Mouse (Mus musculus) stomach, embryonic 15.5 days (tissue): ENCODE data around the gene Tesk1. TPM values are rescaled to one million over a fixed set of nuclear protein-coding genes. Genes with fewer than 3 reads are reported as not detected.

Source experiments
- ATAC-seq: fragments of 200-750 bp; cut with Nextera tagmentation; 2 replicates; pipeline ENCODE4 v1.8.0; 2017; ENCODE audit warnings: low read depth, moderate number of reproducible peaks, moderate TSS enrichment; ENCODE audit not compliant: insufficient read depth, low FRiP score
- H3K27ac ChIP-seq: fragments of 300-500 bp; sonication (generic); 2 replicates; pipeline ENCODE4 v1.5.1; 2015; ENCODE audit warnings: mild to moderate bottlenecking, inconsistent platforms
- H3K27me3 ChIP-seq: fragments of 300-500 bp; sonication (generic); replicated peaks from 2 replicates; pipeline ENCODE4 v1.6.1; 2015; ENCODE audit warnings: inconsistent platforms
- H3K36me3 ChIP-seq: fragments of 300-500 bp; sonication (generic); 2 replicates; pipeline ENCODE4 v1.6.1; 2015; ENCODE audit warnings: inconsistent platforms
- H3K4me1 ChIP-seq: fragments of 300-500 bp; sonication (generic); 2 replicates; pipeline ENCODE4 v1.6.1; 2015; ENCODE audit warnings: inconsistent platforms
- H3K4me2 ChIP-seq: fragments of 300-500 bp; sonication (generic); 2 replicates; pipeline ENCODE4 v1.6.1; 2015; ENCODE audit warnings: mild to moderate bottlenecking, inconsistent platforms
- H3K4me3 ChIP-seq: fragments of 300-500 bp; sonication (generic); replicated peaks from 2 replicates; pipeline ENCODE4 v1.5.1; 2015; ENCODE audit warnings: inconsistent platforms
- H3K9ac ChIP-seq: fragments of 300-500 bp; sonication (generic); 2 replicates; pipeline ENCODE4 v1.6.1; 2015; ENCODE audit warnings: inconsistent platforms
- H3K9me3 ChIP-seq: fragments of 300-500 bp; sonication (generic); 2 replicates; pipeline ENCODE4 v1.6.1; 2016; ENCODE audit warnings: inconsistent platforms
- WGBS: fragments of 180-500 bp; shearing (Covaris S2); methylation state at CpG from one replicate; pipeline ENCODE4 v1.1.7; 2015; 5-methylcytosine and 5-hydroxymethylcytosine counted together
- polyA plus RNA-seq: library from polyadenylated mRNA; unstranded; fragments of >200 nt; fragmentation: Nextera tagmentation; extraction: Ambion mirVana; gene quantifications from 2 replicates; pipeline ENCODE4 v1.2.1, GENCODE M21; 2015

Gene Tesk1
- polyA plus RNA-seq, 1 experiment from 2014 or later, result 6.2 TPM

GRCm38 (mm10) chr4:43421632-43422240, 20.0 kb upstream of the Tesk1 start:
- Histone ChIP-seq H3K9me3 (no peaks in the 10 kb centered on the region), H3K4me3 (no peak overlapping the region), H3K27me3 (peaks cover 8% of the 10 kb centered on the region), H3K36me3 (peaks cover 32% of the 10 kb centered on the region), H3K27ac (no peak overlapping the region), H3K4me1 (peaks cover 13% of the 10 kb centered on the region), H3K4me2 (no peak overlapping the region), H3K9ac (no peak overlapping the region)
- 73% methylated on average over 28 of the region's 28 CpGs for WGBS
- no peak for ATAC-seq

GRCm38 (mm10) chr4:43423267-43423934, 18.3 kb upstream of the Tesk1 start:
- H3K9ac ChIP-seq, result no peak overlapping the region
- peaks cover 30% of the 10 kb centered on the region for H3K36me3 ChIP-seq
- no peak for ATAC-seq
- H3K9me3 ChIP-seq, result no peaks in the 10 kb centered on the region
- no peak overlapping the region for H3K27ac ChIP-seq
- no peak overlapping the region for H3K4me3 ChIP-seq
- no peak overlapping the region for H3K4me2 ChIP-seq
- WGBS, result 85% methylated on average over 20 of the region's 20 CpGs
- H3K27me3 ChIP-seq, result peaks cover 17% of the 10 kb centered on the region
- H3K4me1 ChIP-seq, result peaks cover 23% of the 10 kb centered on the region

- Histone ChIP-seq H3K27me3 (peaks cover 17% of the 10 kb centered on the region), H3K9me3 (no peaks in the 10 kb centered on the region), H3K27ac (no peak overlapping the region), H3K36me3 (peaks cover 30% of the 10 kb centered on the region), H3K4me3 (no peak overlapping the region), H3K4me1 (peaks cover 29% of the 10 kb centered on the region), H3K4me2 (no peak overlapping the region), H3K9ac (no peak overlapping the region)
- no peak for ATAC-seq
- WGBS, result 76% methylated on average over 9 of the region's 9 CpGs
These were observed 17.7 kb upstream of the Tesk1 start for GRCm38 (mm10) chr4:43424072-43424471.

GRCm38 (mm10) chr4:43425197-43425596, 16.5 kb upstream of the Tesk1 start:
- peaks cover 30% of the 10 kb centered on the region for H3K36me3 ChIP-seq
- peaks cover 28% of the 10 kb centered on the region for H3K4me1 ChIP-seq
- peaks cover 17% of the 10 kb centered on the region for H3K27me3 ChIP-seq
- WGBS, result 41% methylated on average over 14 of the region's 14 CpGs
- no peak overlapping the region for H3K27ac ChIP-seq
- no peak for ATAC-seq
- no peaks in the 10 kb centered on the region for H3K9me3 ChIP-seq
- no peak overlapping the region for H3K9ac ChIP-seq
- peak overlapping the region; percentile 46 for H3K4me2 ChIP-seq
- H3K4me3 ChIP-seq, result peak overlapping the region; percentile 10; the same call in 1 of the 2 replicates

GRCm38 (mm10) chr4:43425648-43426380, 15.9 kb upstream of the Tesk1 start:
- Histone ChIP-seq H3K4me2 (peak overlapping the region; percentile 46), H3K36me3 (peaks cover 30% of the 10 kb centered on the region), H3K9me3 (no peaks in the 10 kb centered on the region), H3K27me3 (peaks cover 17% of the 10 kb centered on the region), H3K4me3 (peak overlapping the region; percentile 10; the same call in 1 of the 2 replicates), H3K9ac (no peak overlapping the region), H3K27ac (no peak overlapping the region), H3K4me1 (peaks cover 28% of the 10 kb centered on the region)
- ATAC-seq, result peak; percentile 50; the same call in 1 of the 2 replicates
- 36% methylated on average over 31 of the region's 31 CpGs for WGBS

- H3K4me3 ChIP-seq, result no peak overlapping the region
- peaks cover 30% of the 10 kb centered on the region for H3K36me3 ChIP-seq
- H3K27ac ChIP-seq, result no peak overlapping the region
- ATAC-seq, result no peak
- no peak overlapping the region for H3K4me2 ChIP-seq
- H3K9ac ChIP-seq, result no peak overlapping the region
- 66% methylated on average over 10 of the region's 10 CpGs for WGBS
- peaks cover 17% of the 10 kb centered on the region for H3K27me3 ChIP-seq
- H3K4me1 ChIP-seq, result peaks cover 28% of the 10 kb centered on the region
- no peaks in the 10 kb centered on the region for H3K9me3 ChIP-seq
These were observed 15.3 kb upstream of the Tesk1 start for GRCm38 (mm10) chr4:43426487-43426886.

GRCm38 (mm10) chr4:43427501-43428179, 14.1 kb upstream of the Tesk1 start:
- no peak overlapping the region for H3K9ac ChIP-seq
- no peak overlapping the region for H3K4me2 ChIP-seq
- H3K9me3 ChIP-seq, result no peaks in the 10 kb centered on the region
- WGBS, result 38% methylated on average over 23 of the region's 23 CpGs
- H3K27ac ChIP-seq, result no peak overlapping the region
- H3K27me3 ChIP-seq, result peaks cover 17% of the 10 kb centered on the region
- H3K4me1 ChIP-seq, result peaks cover 28% of the 10 kb centered on the region
- peaks cover 22% of the 10 kb centered on the region for H3K36me3 ChIP-seq
- ATAC-seq, result no peak
- H3K4me3 ChIP-seq, result no peak overlapping the region

- peaks cover 20% of the 10 kb centered on the region for H3K36me3 ChIP-seq
- H3K27me3 ChIP-seq, result peaks cover 17% of the 10 kb centered on the region
- H3K4me2 ChIP-seq, result no peak overlapping the region
- H3K4me3 ChIP-seq, result no peak overlapping the region
- no peak overlapping the region for H3K27ac ChIP-seq
- WGBS, result 34% methylated on average over 16 of the region's 16 CpGs
- no peak overlapping the region for H3K9ac ChIP-seq
- no peak for ATAC-seq
- H3K9me3 ChIP-seq, result no peaks in the 10 kb centered on the region
- peaks cover 28% of the 10 kb centered on the region for H3K4me1 ChIP-seq
These were observed 13.4 kb upstream of the Tesk1 start for GRCm38 (mm10) chr4:43428180-43428861.

GRCm38 (mm10) chr4:43428946-43429345, 12.8 kb upstream of the Tesk1 start, which contains the start of gene Fam166b:
Gene Fam166b (minus strand): TSS chr4:43429134.
- Histone ChIP-seq H3K9ac (no peak within 1 kb of the TSS), H3K4me3 (0 out of 2 replicates have a peak within 1 kb of the TSS, but pooled peaks have one; percentile 0), H3K36me3 (peaks cover 15% of the 10 kb centered on the region), H3K27ac (no peak within 1 kb of the TSS), H3K4me2 (peak within 1 kb of the TSS; percentile 17; the same call in 1 of the 2 replicates), H3K27me3 (peaks cover 17% of the 10 kb centered on the region), H3K9me3 (no peaks in the 10 kb centered on the region), H3K4me1 (peaks cover 28% of the 10 kb centered on the region)
- WGBS, result 13% methylated on average over 10 of the region's 10 CpGs
- peak; percentile 19; the same call in 1 of the 2 replicates for ATAC-seq

GRCm38 (mm10) chr4:43431690-43432089, 10.0 kb upstream of the Tesk1 start:
- WGBS, result 2% methylated on average over 4 of the region's 4 CpGs
- Histone ChIP-seq H3K9me3 (no peaks in the 10 kb centered on the region), H3K9ac (no peak overlapping the region), H3K36me3 (no peaks in the 10 kb centered on the region), H3K4me1 (peaks cover 21% of the 10 kb centered on the region; the same call in 1 of the 2 replicates), H3K27me3 (peaks cover 9% of the 10 kb centered on the region; the same call in 1 of the 2 replicates), H3K27ac (no peak overlapping the region), H3K4me2 (no peak overlapping the region), H3K4me3 (no peak overlapping the region)
- peak; percentile 66; the same call in 1 of the 2 replicates for ATAC-seq

- H3K27ac ChIP-seq, result no peak overlapping the region
- no peak overlapping the region for H3K4me3 ChIP-seq
- no peak overlapping the region for H3K9ac ChIP-seq
- no peaks in the 10 kb centered on the region; the same call in 1 of the 2 replicates for H3K27me3 ChIP-seq
- no peaks in the 10 kb centered on the region for H3K9me3 ChIP-seq
- H3K4me2 ChIP-seq, result no peak overlapping the region
- ATAC-seq, result no peak
- peaks cover 15% of the 10 kb centered on the region; the same call in 1 of the 2 replicates for H3K4me1 ChIP-seq
- no peaks in the 10 kb centered on the region for H3K36me3 ChIP-seq
- whole genome bisulfite sequencing, result 86% methylated on average over 1 of the region's 1 CpGs
These were observed 8.9 kb upstream of the Tesk1 start for GRCm38 (mm10) chr4:43432832-43433231.
